Mouse (Mus musculus) thymus, postnatal 0 days (tissue): ENCODE results near the gene Pfkfb4. TPM values are rescaled to one million over a fixed set of nuclear protein-coding genes. Genes with fewer than 3 reads are reported as not detected.

Experiments used
- DNase-seq: peaks from one replicate; pipeline ENCODE4 v3.0.0-alpha.2; 2015; ENCODE audit warnings: low spot score
- polyA plus RNA-seq: library from polyadenylated mRNA; unstranded; fragments of >200 nt; fragmentation: Nextera tagmentation; extraction: Ambion mirVana; gene quantifications from 2 replicates; pipeline ENCODE4 v1.2.1, GENCODE M21; 2015

Pfkfb4 gene
- 6.0 and 7.7 TPM in 2 replicates for polyA plus RNA-seq

GRCm38 (mm10) chr9:108991428-108992084 is at the start of gene Pfkfb4:
Gene Pfkfb4, plus strand, starts transcription at chr9:108991778.
- peak; percentile 98 for DNase-seq

GRCm38 (mm10) chr9:108945111-108945510 is 46.5 kb upstream of the Pfkfb4 start:
- no peak for DNase-seq

GRCm38 (mm10) chr9:108945608-108946007 is 46.0 kb upstream of the Pfkfb4 start:
- DNase-seq = no peak

- no peak for DNase-seq
Measured at GRCm38 (mm10) chr9:108949231-108949966, 42.2 kb upstream of the Pfkfb4 start.

- DNase-seq = no peak
Measured at GRCm38 (mm10) chr9:108949967-108950728, 41.4 kb upstream of the Pfkfb4 start.

GRCm38 (mm10) chr9:108953081-108953636 is 38.4 kb upstream of the Pfkfb4 start, which contains the start of gene Col7a1:
Gene Col7a1, plus strand, starts transcription at chr9:108953586.
- no peak for DNase-seq

GRCm38 (mm10) chr9:108955241-108955640 is 36.3 kb upstream of the Pfkfb4 start:
- DNase-seq = no peak

- no peak for DNase-seq
Measured at GRCm38 (mm10) chr9:108955846-108956245, 35.7 kb upstream of the Pfkfb4 start.

GRCm38 (mm10) chr9:108963577-108963976 is 28.0 kb upstream of the Pfkfb4 start:
- no peak for DNase-seq

GRCm38 (mm10) chr9:108964338-108964737 is 27.2 kb upstream of the Pfkfb4 start:
- no peak for DNase-seq

- DNase-seq = no peak
Measured at GRCm38 (mm10) chr9:108970623-108971022, 21.0 kb upstream of the Pfkfb4 start.

- no peak for DNase-seq
Measured at GRCm38 (mm10) chr9:108976483-108976882, 15.1 kb upstream of the Pfkfb4 start.

- DNase-seq = no peak
Measured at GRCm38 (mm10) chr9:108977966-108978365, 13.6 kb upstream of the Pfkfb4 start.

- DNase-seq = no peak
Measured at GRCm38 (mm10) chr9:108982498-108982897, 9.1 kb upstream of the Pfkfb4 start.

GRCm38 (mm10) chr9:108983209-108983608 is 8.4 kb upstream of the Pfkfb4 start:
- no peak for DNase-seq

GRCm38 (mm10) chr9:108985710-108986109 is 5.9 kb upstream of the Pfkfb4 start, which contains the start of gene Ucn2:
Gene Ucn2, plus strand, starts transcription at chr9:108986010.
- no peak for DNase-seq

- no peak for DNase-seq
Measured at GRCm38 (mm10) chr9:108987704-108988350, 3.8 kb upstream of the Pfkfb4 start.

GRCm38 (mm10) chr9:108989802-108990461 is 1.6 kb upstream of the Pfkfb4 start:
- no peak for DNase-seq

GRCm38 (mm10) chr9:108990462-108990820 is 1.1 kb upstream of the Pfkfb4 start:
- DNase-seq = no peak

GRCm38 (mm10) chr9:108992085-108992469 is 499 bp downstream of the Pfkfb4 start:
- no peak for DNase-seq
